Mouse (Mus musculus) lung, postnatal 0 days (tissue): ENCODE results near the gene Itpr1. TPM values are rescaled to one million over a fixed set of nuclear protein-coding genes. Genes with fewer than 3 reads are reported as not detected.

Experiments used
- ATAC-seq: fragments of 200-750 bp; cut with Nextera tagmentation; 2 replicates; pipeline ENCODE4 v1.8.0; 2017; ENCODE audit warnings: moderate library complexity
- DNase-seq: peaks from one replicate; pipeline ENCODE4 v3.0.0-alpha.2; 2016; ENCODE audit warnings: low spot score
- H3K27ac ChIP-seq: fragments of 300-500 bp; sonication (generic); 2 replicates; pipeline ENCODE4 v1.5.1; 2014; ENCODE audit warnings: antibody characterized with exemption, mild to moderate bottlenecking, low read length, mixed read lengths
- H3K27me3 ChIP-seq: fragments of 300-500 bp; sonication (generic); replicated peaks from 2 replicates; pipeline ENCODE4 v1.6.1; 2014; ENCODE audit warnings: low read length, mixed read lengths; ENCODE audit not compliant: insufficient read depth
- H3K36me3 ChIP-seq: fragments of 300-500 bp; sonication (generic); 2 replicates; pipeline ENCODE4 v1.6.1; 2014; ENCODE audit warnings: low read length, mixed read lengths; ENCODE audit not compliant: insufficient read depth
- H3K4me1 ChIP-seq: fragments of 300-500 bp; sonication (generic); 2 replicates; pipeline ENCODE4 v1.6.1; 2014; ENCODE audit warnings: antibody characterized with exemption, low read depth, low read length, mixed read lengths; ENCODE audit not compliant: insufficient read depth
- H3K4me2 ChIP-seq: fragments of 300-500 bp; sonication (generic); replicated peaks from 2 replicates; pipeline ENCODE4 v1.6.1; 2014; ENCODE audit warnings: low read depth, mild to moderate bottlenecking, low read length, moderate library complexity, mixed read lengths
- H3K4me3 ChIP-seq: fragments of 300-500 bp; sonication (generic); 2 replicates; pipeline ENCODE4 v1.5.1; 2014; ENCODE audit warnings: low read depth, low read length
- H3K9ac ChIP-seq: fragments of 300-500 bp; sonication (generic); replicated peaks from 2 replicates; pipeline ENCODE4 v1.6.1; 2014; ENCODE audit warnings: low read depth, mild to moderate bottlenecking
- H3K9me3 ChIP-seq: fragments of 300-500 bp; sonication (generic); 2 replicates; pipeline ENCODE4 v1.6.1; 2016; ENCODE audit warnings: low read length, mixed read lengths
- CTCF ChIP-seq: IDR thresholded peaks from 2 replicates; pipeline ENCODE4 v1.5.1; 2016; ENCODE audit warnings: antibody characterized with exemption, mild to moderate bottlenecking
- EP300 ChIP-seq: IDR thresholded peaks from 2 replicates; pipeline ENCODE4 v1.6.1; 2016; ENCODE audit warnings: antibody characterized with exemption, mild to moderate bottlenecking, control low read depth
- WGBS: fragments of 180-500 bp; shearing (Covaris S2); extraction: QIAGEN DNeasy Blood & Tissue Kit; methylation state at CpG from one replicate; pipeline ENCODE4 v1.1.7; 2014; 5-methylcytosine and 5-hydroxymethylcytosine counted together
- polyA plus RNA-seq: library from polyadenylated mRNA; unstranded; fragments of >200 nt; fragmentation: Nextera tagmentation; extraction: Ambion mirVana; gene quantifications from 2 replicates; pipeline ENCODE4 v1.2.1, GENCODE M21; 2015

Gene Itpr1
- polyA plus RNA-seq, 1 experiment from 2014 or later = 9.2 TPM

DNA sequence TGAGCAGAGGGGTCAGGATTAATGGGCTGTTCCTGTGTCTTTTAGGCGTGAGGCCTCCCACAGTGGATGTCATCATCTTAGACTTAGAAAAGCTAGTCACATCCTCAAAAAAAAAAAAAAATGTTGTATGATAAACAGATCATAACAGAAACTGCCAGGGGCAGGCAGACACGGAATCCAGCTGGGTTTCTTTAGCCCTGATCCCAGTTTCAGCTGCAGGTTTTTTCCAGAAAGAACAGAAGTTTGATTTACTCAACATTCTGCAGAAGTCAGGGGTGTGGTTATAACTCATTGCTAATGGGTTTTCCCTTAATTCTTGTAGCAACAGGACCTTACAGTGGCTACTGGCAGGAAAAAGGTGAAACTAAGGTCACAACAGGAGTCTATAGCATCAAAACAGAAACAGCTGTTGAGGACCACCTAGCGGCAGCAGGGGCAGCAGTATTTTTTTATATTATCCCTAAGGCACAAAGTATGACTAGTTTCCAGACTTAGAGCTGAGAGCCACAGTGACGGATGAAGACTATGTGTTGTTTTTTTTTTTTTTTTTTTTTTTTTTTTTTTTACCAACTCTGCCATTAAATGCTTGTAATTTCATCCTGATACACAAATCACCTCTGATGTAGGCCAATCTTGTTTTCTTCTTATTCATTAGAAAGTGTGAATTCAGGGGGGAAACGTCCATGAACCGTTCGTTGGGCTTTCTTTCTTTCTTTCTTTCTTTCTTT is 356.7 kb downstream of the Itpr1 start:
- Histone ChIP-seq H3K4me3 (no peak overlapping the region), H3K27me3 (no peaks in the 10 kb centered on the region), H3K4me2 (no peak overlapping the region), H3K27ac (peak overlapping the region; percentile 88), H3K9me3 (no peaks in the 10 kb centered on the region), H3K9ac (no peak overlapping the region), H3K4me1 (peaks cover 12% of the 10 kb centered on the region), H3K36me3 (no peaks in the 10 kb centered on the region)
- TF ChIP-seq CTCF = peak; percentile 44
- peak; percentile 62 for TF ChIP-seq EP300
- whole genome bisulfite sequencing = 44% methylated on average over 7 of the region's 7 CpGs
- DNase-seq (peak; percentile 91), ATAC-seq (peak; percentile 25)

DNA sequence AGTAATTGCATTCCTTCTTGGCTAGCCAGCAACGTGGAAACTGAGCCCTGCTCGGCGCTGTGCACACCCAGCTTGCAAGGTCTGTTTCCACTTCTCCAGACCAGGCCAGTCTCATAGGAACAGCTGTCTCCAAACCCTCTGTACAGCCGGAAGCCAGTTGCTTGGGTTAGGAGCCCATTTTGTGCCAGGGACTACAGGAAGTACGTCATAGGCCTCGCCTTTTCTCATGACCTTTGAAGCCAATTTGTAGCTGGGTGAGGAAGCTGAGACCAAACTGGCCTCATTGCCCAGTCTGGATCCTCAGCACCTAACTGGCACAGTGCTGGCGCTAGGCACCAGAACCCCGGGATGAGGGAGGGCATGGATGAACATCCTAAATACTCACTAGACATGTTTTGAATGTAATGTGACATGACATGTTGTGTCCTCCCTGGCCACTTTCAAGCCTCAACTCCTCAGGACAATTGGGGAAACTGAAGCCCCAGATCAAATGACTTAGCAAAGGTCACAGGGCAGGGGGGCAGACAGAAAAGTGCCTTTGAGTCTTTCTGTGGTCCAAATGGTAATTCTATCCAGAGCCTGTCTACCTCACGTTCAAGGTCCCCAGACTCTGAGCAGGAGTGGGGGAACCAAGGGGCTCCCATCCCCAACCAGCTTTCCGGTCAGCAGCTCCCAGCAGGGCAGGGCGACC is 357.6 kb downstream of the Itpr1 start:
- TF ChIP-seq CTCF (no peak), EP300 (peak; percentile 97)
- Histone ChIP-seq H3K4me2 (peak overlapping the region; percentile 58), H3K27ac (peak overlapping the region; percentile 88), H3K27me3 (no peaks in the 10 kb centered on the region), H3K4me3 (peak overlapping the region; percentile 30), H3K36me3 (no peaks in the 10 kb centered on the region), H3K9ac (no peak overlapping the region), H3K4me1 (peaks cover 12% of the 10 kb centered on the region), H3K9me3 (no peaks in the 10 kb centered on the region)
- WGBS = 29% methylated on average over 11 of the region's 11 CpGs
- ATAC-seq (peak; percentile 72), DNase-seq (peak; percentile 84)

DNA sequence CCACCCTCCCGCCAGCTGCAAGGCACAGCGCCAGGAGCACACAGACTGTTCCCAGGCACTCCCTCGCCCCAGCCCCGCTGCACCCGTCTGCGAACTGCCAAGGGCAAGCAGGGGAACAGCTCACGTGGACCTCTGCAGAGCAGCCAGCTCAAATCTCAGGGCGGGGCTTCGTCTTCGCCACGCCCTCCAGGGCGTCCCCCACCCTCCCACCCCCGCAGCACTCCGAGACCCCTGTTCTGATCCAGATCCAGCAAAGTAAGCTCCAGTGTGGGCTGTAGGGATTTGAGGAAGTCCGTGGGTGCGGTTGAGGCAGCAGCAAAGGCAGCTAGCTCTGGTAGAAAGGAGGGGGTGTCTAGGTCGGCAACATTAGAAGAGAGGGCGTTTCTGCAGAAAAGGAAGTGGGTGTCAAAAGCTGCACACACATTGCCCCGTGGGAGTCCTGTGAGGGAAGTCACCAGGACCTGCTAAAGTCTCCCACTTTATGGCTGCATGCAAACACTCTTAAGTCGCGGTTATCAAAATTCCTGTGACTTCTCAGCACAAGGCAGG is 358.2 kb downstream of the Itpr1 start:
- H3K36me3 ChIP-seq = no peaks in the 10 kb centered on the region
- ATAC-seq (peak; percentile 91), DNase-seq (peak; percentile 91)
- no peak overlapping the region for H3K9ac ChIP-seq
- peak overlapping the region; percentile 30 for H3K4me3 ChIP-seq
- peak overlapping the region; percentile 58 for H3K4me2 ChIP-seq
- H3K27ac ChIP-seq = peak overlapping the region; percentile 88
- 3% methylated on average over 20 of the region's 21 CpGs for WGBS
- no peaks in the 10 kb centered on the region for H3K27me3 ChIP-seq
- TF ChIP-seq EP300 (peak; percentile 43; the same call in 1 of the 2 replicates), CTCF (no peak; the same call in 1 of the 2 replicates)
- H3K9me3 ChIP-seq = no peaks in the 10 kb centered on the region
- H3K4me1 ChIP-seq = peaks cover 12% of the 10 kb centered on the region

DNA sequence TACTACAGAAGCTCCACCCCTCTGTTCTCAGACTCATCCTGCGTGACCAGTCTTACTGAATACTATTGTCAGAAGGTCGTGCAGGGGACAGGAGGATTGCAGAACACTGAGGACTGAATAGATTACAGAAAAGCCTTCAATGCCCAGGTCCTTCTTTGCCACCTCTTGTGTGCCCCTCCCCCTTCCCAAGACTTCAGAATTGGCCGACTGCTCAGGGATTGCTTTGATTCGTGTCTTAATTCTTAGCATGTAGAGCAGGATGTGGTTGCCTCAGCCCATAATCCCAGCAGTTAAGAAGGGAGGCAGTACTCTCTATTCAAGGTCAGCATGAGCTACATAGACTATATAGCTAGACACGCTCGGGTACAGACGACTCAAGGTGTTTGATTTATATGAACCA is 359.8 kb downstream of the Itpr1 start:
- ATAC-seq = no peak
- TF ChIP-seq CTCF (no peak), EP300 (no peak)
- H3K4me2 ChIP-seq = no peak overlapping the region
- DNase-seq = no peak
- WGBS = 47% methylated on average over 7 of the region's 7 CpGs
- H3K9me3 ChIP-seq = no peaks in the 10 kb centered on the region
- H3K27ac ChIP-seq = no peak overlapping the region
- no peak overlapping the region for H3K4me3 ChIP-seq
- H3K4me1 ChIP-seq = peaks cover 12% of the 10 kb centered on the region
- H3K9ac ChIP-seq = no peak overlapping the region
- H3K27me3 ChIP-seq = no peaks in the 10 kb centered on the region
- no peaks in the 10 kb centered on the region for H3K36me3 ChIP-seq

DNA sequence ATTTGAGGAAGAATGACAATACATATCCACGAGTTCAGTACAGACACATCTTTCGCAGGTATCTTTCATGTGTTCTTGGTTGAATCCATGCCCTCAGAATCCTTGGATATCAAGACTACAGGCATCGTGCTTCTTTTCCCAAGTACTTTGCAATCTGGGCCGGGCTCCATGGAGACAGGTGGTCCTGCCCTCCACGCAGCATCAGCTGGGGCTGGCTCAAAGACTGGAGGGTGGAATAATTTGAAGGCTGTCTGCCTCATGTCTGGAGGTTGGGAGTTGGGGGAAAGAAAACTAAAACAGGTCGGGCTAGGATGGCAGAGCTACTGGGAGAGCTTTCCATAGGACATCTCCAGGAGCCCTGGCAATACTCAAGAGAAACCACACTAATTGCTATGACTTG is 364.2 kb downstream of the Itpr1 start:
- Histone ChIP-seq H3K4me1 (no peaks in the 10 kb centered on the region), H3K9me3 (no peaks in the 10 kb centered on the region), H3K27ac (no peak overlapping the region), H3K9ac (no peak overlapping the region), H3K27me3 (no peaks in the 10 kb centered on the region), H3K4me3 (no peak overlapping the region), H3K4me2 (no peak overlapping the region), H3K36me3 (no peaks in the 10 kb centered on the region)
- TF ChIP-seq CTCF (no peak), EP300 (no peak)
- 86% methylated on average over 6 of the region's 6 CpGs for WGBS
- ATAC-seq (no peak), DNase-seq (no peak)

DNA sequence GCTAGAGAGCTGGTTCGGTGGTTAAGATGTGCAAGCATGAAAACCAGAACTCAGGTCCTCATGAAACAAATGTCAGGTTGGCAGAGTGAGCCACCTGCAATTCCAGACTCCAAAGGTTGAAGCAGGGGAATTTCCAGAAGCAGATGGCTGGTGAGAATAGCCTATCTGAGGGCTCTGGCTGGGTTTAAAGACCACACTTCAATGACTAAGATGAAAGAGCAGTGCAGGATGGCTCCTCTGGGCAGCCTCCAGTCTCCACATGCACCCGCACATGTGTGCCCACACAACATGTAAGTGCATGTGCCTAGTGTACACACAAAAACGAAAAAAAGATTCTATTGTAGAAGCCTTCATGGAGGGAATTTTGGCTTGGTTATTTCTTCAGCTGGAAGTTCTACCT is 375.5 kb downstream of the Itpr1 start:
- no peak overlapping the region for H3K27ac ChIP-seq
- H3K27me3 ChIP-seq = no peaks in the 10 kb centered on the region
- ATAC-seq = no peak
- no peak overlapping the region for H3K9ac ChIP-seq
- H3K4me2 ChIP-seq = no peak overlapping the region
- DNase-seq = no peak
- TF ChIP-seq CTCF = no peak
- no peak for TF ChIP-seq EP300
- no peaks in the 10 kb centered on the region for H3K9me3 ChIP-seq
- no peaks in the 10 kb centered on the region for H3K4me1 ChIP-seq
- H3K4me3 ChIP-seq = no peak overlapping the region
- WGBS = 89% methylated on average over 3 of the region's 3 CpGs
- no peaks in the 10 kb centered on the region for H3K36me3 ChIP-seq
